Mouse (Mus musculus): ENCODE results near the gene Pafah1b1.
A peak's percentile ranks its signal among the peaks of the same experiment; 100 is the strongest.

The Pafah1b1 gene

GRCm38 (mm10) chr11:74724235-74724791 is at the start of gene Pafah1b1:
Gene Pafah1b1, minus strand, starts transcription at chr11:74724670.
- DNase-seq = peak; percentile 94 to 96

GRCm38 (mm10) chr11:74772386-74772785 is 47.9 kb upstream of the Pafah1b1 start:
- DNase-seq = no peak

- no peak for DNase-seq
These were observed 47.2 kb upstream of the Pafah1b1 start for GRCm38 (mm10) chr11:74771650-74772049.

- DNase-seq = no peak
These were observed 46.8 kb upstream of the Pafah1b1 start for GRCm38 (mm10) chr11:74771234-74771633.

GRCm38 (mm10) chr11:74770595-74771207 is 46.2 kb upstream of the Pafah1b1 start, which contains the start of gene Mettl16:
Gene Mettl16, plus strand, starts transcription at chr11:74770830.
- DNase-seq = peak; percentile 85 to 89

GRCm38 (mm10) chr11:74770037-74770436 is 45.6 kb upstream of the Pafah1b1 start:
- DNase-seq = no peak

GRCm38 (mm10) chr11:74768045-74768444 is 43.6 kb upstream of the Pafah1b1 start:
- DNase-seq = peak; percentile 16 to 52

GRCm38 (mm10) chr11:74767469-74767868 is 43.0 kb upstream of the Pafah1b1 start:
- DNase-seq = no peak

- no peak for DNase-seq
These were observed 39.6 kb upstream of the Pafah1b1 start for GRCm38 (mm10) chr11:74763960-74764625.

- no peak for DNase-seq
These were observed 36.7 kb upstream of the Pafah1b1 start for GRCm38 (mm10) chr11:74761011-74761705.

- no peak for DNase-seq
These were observed 32.2 kb upstream of the Pafah1b1 start for GRCm38 (mm10) chr11:74756631-74757030.

GRCm38 (mm10) chr11:74751352-74752066 is 27.0 kb upstream of the Pafah1b1 start:
- no peak for DNase-seq

GRCm38 (mm10) chr11:74750662-74751351 is 26.3 kb upstream of the Pafah1b1 start:
- no peak for DNase-seq

GRCm38 (mm10) chr11:74749241-74749640 is 24.8 kb upstream of the Pafah1b1 start:
- no peak for DNase-seq

GRCm38 (mm10) chr11:74748022-74748421 is 23.6 kb upstream of the Pafah1b1 start:
- DNase-seq = no peak

GRCm38 (mm10) chr11:74737861-74738260 is 13.4 kb upstream of the Pafah1b1 start:
- DNase-seq = no peak

- DNase-seq = no peak
These were observed 10.4 kb upstream of the Pafah1b1 start for GRCm38 (mm10) chr11:74734917-74735316.

- DNase-seq = no peak
These were observed 711 bp upstream of the Pafah1b1 start for GRCm38 (mm10) chr11:74725181-74725580.

GRCm38 (mm10) chr11:74723357-74724234 is 874 bp downstream of the Pafah1b1 start:
- peak; percentile 76 to 80 for DNase-seq

GRCm38 (mm10) chr11:74721971-74722370 is 2.5 kb downstream of the Pafah1b1 start:
- no peak for DNase-seq

GRCm38 (mm10) chr11:74721141-74721540 is 3.3 kb downstream of the Pafah1b1 start:
- DNase-seq = no peak

All from spleen, adult 18-20 months (tissue).